Mouse (Mus musculus) erythroblast, embryonic 14.5 days (primary cell): ENCODE data around the gene Stub1. TPM values are rescaled to one million over a fixed set of nuclear protein-coding genes. Genes with fewer than 3 reads are reported as not detected.
A peak's percentile ranks its signal among the peaks of the same experiment; 100 is the strongest.
"Not testable (repeated sequence)": the region's sequence is repeated elsewhere in the genome, so short reads cannot be mapped to it uniquely, and the experiment has no call there.

Source experiments
- H3K27me3 ChIP-seq: 2 replicates; pipeline ENCODE4 v1.6.1; 2012; ENCODE audit warnings: inconsistent platforms; ENCODE audit not compliant: control insufficient read depth
- H3K36me3 ChIP-seq: 2 replicates; pipeline ENCODE4 v1.6.1; 2012; ENCODE audit warnings: mild to moderate bottlenecking, inconsistent platforms; ENCODE audit not compliant: control insufficient read depth
- H3K4me1 ChIP-seq: 2 replicates; pipeline ENCODE4 v1.6.1; 2012; ENCODE audit warnings: inconsistent platforms; ENCODE audit not compliant: control insufficient read depth
- H3K4me3 ChIP-seq: replicated peaks from 2 replicates; pipeline ENCODE3; 2012; ENCODE audit warnings: moderate library complexity, mild to moderate bottlenecking, inconsistent platforms
- H3K9me3 ChIP-seq: 2 replicates; pipeline ENCODE4 v1.6.1; 2012; ENCODE audit warnings: low read length, inconsistent platforms, mixed read lengths; ENCODE audit not compliant: control insufficient read depth
- GATA1 ChIP-seq: IDR thresholded peaks from 2 replicates; pipeline ENCODE4 v1.6.1; 2012; ENCODE audit warnings: low read length, inconsistent platforms, mixed read lengths
- TAL1 ChIP-seq: IDR thresholded peaks from 3 replicates; pipeline ENCODE4 v1.6.1; 2012; ENCODE audit warnings: low read length, inconsistent platforms, mixed read lengths
- polyA plus RNA-seq: library from polyadenylated mRNA; stranded (reverse); fragments of >175 nt; gene quantifications from 2 replicates; pipeline ENCODE4 v1.2.3, GENCODE M21; 2012

Gene Stub1
- polyA plus RNA-seq, 1 experiment: 10.6 TPM

- Histone ChIP-seq H3K9me3 (no peaks in the 10 kb centered on the region), H3K4me3 (peak overlapping the region; percentile 7), H3K36me3 (no peaks in the 10 kb centered on the region), H3K27me3 (peaks cover 80% of the 10 kb centered on the region), H3K4me1 (peaks cover 26% of the 10 kb centered on the region)
- TF ChIP-seq GATA1 (no peak), TAL1 (no peak)
Measured at GRCm38 (mm10) chr17:25818851-25819780, 14.1 kb downstream of the Stub1 start.

- Histone ChIP-seq H3K36me3 (no peaks in the 10 kb centered on the region), H3K4me1 (peaks cover 13% of the 10 kb centered on the region), H3K9me3 (no peaks in the 10 kb centered on the region), H3K4me3 (no peak overlapping the region), H3K27me3 (peaks cover 90% of the 10 kb centered on the region)
- no peak for TF ChIP-seq TAL1
- no peak for TF ChIP-seq GATA1
Measured at GRCm38 (mm10) chr17:25817662-25818061, 15.5 kb downstream of the Stub1 start.

DNA sequence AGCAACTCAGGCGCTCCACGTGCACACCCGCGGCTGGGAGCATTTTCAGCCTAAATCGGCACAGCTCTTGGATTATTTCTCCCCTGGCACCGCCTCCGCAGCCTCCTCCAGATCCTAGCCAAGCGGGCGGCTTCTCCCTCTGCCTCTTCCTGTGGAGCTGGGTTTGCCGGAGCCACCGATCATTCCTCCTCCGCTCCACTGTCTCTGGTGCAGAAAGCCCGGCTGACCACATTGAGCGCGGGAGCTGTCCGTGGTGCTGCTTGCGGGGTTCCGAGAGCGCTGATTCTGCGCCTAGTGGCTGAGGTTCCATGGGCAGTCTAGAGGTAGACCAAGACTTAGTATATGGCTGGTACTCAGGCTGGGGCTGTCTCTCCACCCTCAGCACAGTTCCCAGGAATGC lies 19.7 kb downstream of the Stub1 start:
- Histone ChIP-seq H3K4me1 (peaks cover 11% of the 10 kb centered on the region), H3K9me3 (peaks cover 4% of the 10 kb centered on the region; the same call in 1 of the 2 replicates), H3K36me3 (no peaks in the 10 kb centered on the region), H3K4me3 (no peak overlapping the region), H3K27me3 (peaks cover 91% of the 10 kb centered on the region)
- TF ChIP-seq TAL1 (no peak), GATA1 (no peak)

DNA sequence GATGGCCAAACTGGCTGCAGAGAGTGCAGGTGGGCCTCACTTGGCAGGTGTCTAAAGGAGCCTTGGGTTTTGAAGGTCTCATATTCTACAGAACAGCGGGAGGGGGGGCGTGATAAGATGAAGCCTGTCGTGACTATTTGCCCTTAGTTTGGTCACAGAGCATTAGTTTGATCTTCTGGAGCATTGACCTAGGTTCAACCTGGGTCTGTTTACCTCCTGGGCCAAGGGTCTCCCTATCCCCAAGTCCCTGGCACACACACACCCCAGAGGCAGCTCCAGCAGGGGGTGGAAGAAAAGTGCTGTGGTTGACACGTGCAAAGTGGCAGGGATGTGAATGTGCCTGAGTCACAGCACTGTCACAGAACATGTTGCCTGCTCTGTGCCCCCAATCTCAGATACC lies 22.3 kb downstream of the Stub1 start:
- H3K27me3 ChIP-seq: peaks cover 85% of the 10 kb centered on the region
- H3K4me3 ChIP-seq: no peak overlapping the region
- no peaks in the 10 kb centered on the region for H3K36me3 ChIP-seq
- H3K4me1 ChIP-seq: peaks cover 11% of the 10 kb centered on the region
- peaks cover 4% of the 10 kb centered on the region; the same call in 1 of the 2 replicates for H3K9me3 ChIP-seq
- TF ChIP-seq GATA1: no peak
- no peak for TF ChIP-seq TAL1

GRCm38 (mm10) chr17:25809606-25810340 lies 23.4 kb downstream of the Stub1 start:
- Histone ChIP-seq H3K4me3 (peak overlapping the region; percentile 28), H3K27me3 (peaks cover 85% of the 10 kb centered on the region), H3K9me3 (peaks cover 4% of the 10 kb centered on the region; the same call in 1 of the 2 replicates), H3K4me1 (peaks cover 11% of the 10 kb centered on the region), H3K36me3 (no peaks in the 10 kb centered on the region)
- TF ChIP-seq GATA1 (no peak), TAL1 (no peak)

GRCm38 (mm10) chr17:25808789-25809605 lies 24.2 kb downstream of the Stub1 start, which contains the start of gene Fbxl16:
Fbxl16 (plus strand) TSS chr17:25809085.
- peak within 1 kb of the TSS; percentile 28 for H3K4me3 ChIP-seq
- TF ChIP-seq GATA1: no peak
- TF ChIP-seq TAL1: no peak
- peaks cover 11% of the 10 kb centered on the region for H3K4me1 ChIP-seq

GRCm38 (mm10) chr17:25808028-25808427 lies 25.2 kb downstream of the Stub1 start:
- TF ChIP-seq GATA1: no peak
- TF ChIP-seq TAL1: no peak
- H3K4me1 ChIP-seq: peaks cover 11% of the 10 kb centered on the region
- H3K27me3 ChIP-seq: peaks cover 82% of the 10 kb centered on the region
- no peaks in the 10 kb centered on the region for H3K36me3 ChIP-seq
- peaks cover 4% of the 10 kb centered on the region; the same call in 1 of the 2 replicates for H3K9me3 ChIP-seq
- no peak overlapping the region for H3K4me3 ChIP-seq

More at GRCm38 (mm10) chr17:25808789-25809605, 24.2 kb downstream of the Stub1 start, which contains the start of gene Fbxl16:
- H3K36me3 ChIP-seq: no peaks in the 10 kb centered on the region
- H3K27me3 ChIP-seq: peaks cover 81% of the 10 kb centered on the region
- H3K9me3 ChIP-seq: peaks cover 4% of the 10 kb centered on the region; the same call in 1 of the 2 replicates

DNA sequence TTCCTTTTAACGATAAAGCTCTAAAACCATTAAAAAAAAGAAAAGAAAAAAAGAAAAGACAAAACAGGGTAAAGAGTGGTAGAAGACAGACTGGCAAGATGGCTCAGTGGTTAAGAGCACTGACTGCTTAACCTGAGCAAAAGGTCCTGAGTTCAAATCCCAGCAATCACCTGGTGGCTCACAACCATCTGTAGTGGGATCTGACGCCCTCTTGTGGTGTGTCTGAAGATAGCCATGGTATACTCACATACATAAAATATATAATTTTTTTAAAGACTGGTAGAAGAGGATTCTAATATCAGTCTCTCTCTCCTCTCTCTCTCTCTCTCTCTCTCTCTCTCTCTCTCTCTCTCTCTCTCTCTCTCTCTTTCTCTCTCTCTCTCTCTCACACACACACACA lies 25.8 kb downstream of the Stub1 start:
- not testable (repeated sequence) for H3K4me3 ChIP-seq, H3K36me3 ChIP-seq, H3K9me3 ChIP-seq
- H3K27me3 ChIP-seq: peaks cover 81% of the 10 kb centered on the region
- H3K4me1 ChIP-seq: peaks cover 11% of the 10 kb centered on the region
